25 mouse cellular contexts compared by ENCODE assay signal in the genomic region with DNA sequence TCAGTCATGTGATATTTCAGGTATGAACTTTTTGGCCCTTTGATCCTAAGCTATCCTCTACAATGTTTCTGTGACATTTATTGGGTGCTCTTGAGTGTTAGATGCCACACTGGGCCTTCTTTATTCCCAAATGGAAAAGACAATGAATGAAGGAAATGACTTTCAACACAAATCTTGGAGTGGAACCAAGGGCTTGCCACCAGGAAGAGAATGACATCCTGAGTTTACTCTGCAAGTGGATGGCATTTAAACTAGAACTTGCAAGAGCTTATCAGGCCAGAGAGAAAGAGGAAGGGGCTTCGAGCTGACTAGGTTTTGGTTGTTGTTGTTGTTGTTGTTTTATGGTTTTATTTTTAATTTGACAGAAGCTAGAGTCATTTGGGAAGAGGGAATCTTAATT. TPM values are rescaled to one million over a fixed set of nuclear protein-coding genes. Genes with fewer than 3 reads are reported as not detected.
A peak's percentile ranks its signal among the peaks of the same experiment; 100 is the strongest.
DNase-seq lines count a peak whose midpoint lies in the region; ATAC-seq lines count a peak whose summit lies in the region.
"Had no signal": no experiment of that assay in that cellular context is flagged by ENCODE, and none has a peak within 500 bp of the region (broad histone marks: within the 10 kb centered on the region; RNA-seq: fewer than 3 reads in every experiment).

No protein-coding gene starts in this region.

- no peak overlapping the region for H3K4me2 ChIP-seq in lung, embryonic 15.5 days
- no peak overlapping the region for H3K4me2 ChIP-seq in lung, embryonic 16.5 days (ENCODE audit: low read depth, low read length)
- H3K4me2 ChIP-seq: heart, embryonic 13.5 days; hindbrain, embryonic 14.5 days had no signal

- H3K9ac ChIP-seq in lung, embryonic 15.5 days, result no peak overlapping the region
- H3K9ac ChIP-seq in lung, embryonic 16.5 days (ENCODE audit: low read length), result no peak overlapping the region
- H3K9ac ChIP-seq: forebrain, postnatal 0 days; heart, embryonic 13.5 days; hindbrain, embryonic 14.5 days had no signal

- H3K27ac ChIP-seq in lung, embryonic 15.5 days, result peak overlapping the region; percentile 55
- H3K27ac ChIP-seq in lung, embryonic 16.5 days (ENCODE audit: low read length), result peak overlapping the region; percentile 21
- no peak overlapping the region for H3K27ac ChIP-seq in embryonic facial prominence, embryonic 10.5 days (replicated peaks)
- H3K27ac ChIP-seq: forebrain, embryonic 10.5 days; gastrocnemius, adult 2 months; heart, embryonic 10.5 days; heart, embryonic 13.5 days; hindbrain, embryonic 14.5 days had no signal

- DNase-seq in lung, postnatal 14 days, result peak; percentile 27
- no peak for DNase-seq in embryonic facial prominence, embryonic 10.5 days (ENCODE audit: low spot score)
- no peak for DNase-seq in spleen, postnatal 36 days (ENCODE audit: low spot score in 2 of 2)
- DNase-seq: adrenal gland, adult 8-10 months; adrenal gland, postnatal 25 days; cerebellum, adult 11-12 months; cerebellum, adult 8-10 months; cerebellum, postnatal 10 days; cerebellum, postnatal 36 days; embryo, embryonic 11 days; forebrain, postnatal 0 days; gastrocnemius, adult 2 months; gastrocnemius, postnatal 14 days; heart, adult 18-20 months; heart, postnatal 14 days; heart, postnatal 4 days had no signal

- peaks cover 12% of the 10 kb centered on the region for H3K9me3 ChIP-seq in lung, embryonic 15.5 days
- H3K9me3 ChIP-seq in lung, embryonic 16.5 days (ENCODE audit: control insufficient read depth, low read length), result peaks cover 11% of the 10 kb centered on the region
- H3K9me3 ChIP-seq in embryonic facial prominence, embryonic 10.5 days, result peaks cover 10% of the 10 kb centered on the region

- no peaks in the 10 kb centered on the region for H3K36me3 ChIP-seq in lung, embryonic 15.5 days
- no peaks in the 10 kb centered on the region for H3K36me3 ChIP-seq in lung, embryonic 16.5 days (ENCODE audit: control insufficient read depth, insufficient read depth, low read length)
- H3K36me3 ChIP-seq in embryonic facial prominence, embryonic 10.5 days (replicated peaks), result no peaks in the 10 kb centered on the region
- H3K36me3 ChIP-seq: forebrain, embryonic 10.5 days had no signal

- H3K4me3 ChIP-seq in lung, embryonic 15.5 days, result no peak overlapping the region
- H3K4me3 ChIP-seq in lung, embryonic 16.5 days (ENCODE audit: low read length), result no peak overlapping the region
- H3K4me3 ChIP-seq in embryonic facial prominence, embryonic 10.5 days, result no peak overlapping the region
- H3K4me3 ChIP-seq: forebrain, embryonic 10.5 days; gastrocnemius, adult 2 months; heart, embryonic 10.5 days; heart, embryonic 13.5 days had no signal

- H3K27me3 ChIP-seq in lung, embryonic 15.5 days, result no peaks in the 10 kb centered on the region
- H3K27me3 ChIP-seq in lung, embryonic 16.5 days (ENCODE audit: control insufficient read depth, insufficient read depth, low read depth, low read length), result no peaks in the 10 kb centered on the region
- no peaks in the 10 kb centered on the region for H3K27me3 ChIP-seq in embryonic facial prominence, embryonic 10.5 days (replicated peaks; ENCODE audit: low read depth, poor library complexity, severe bottlenecking)
- H3K27me3 ChIP-seq: heart, embryonic 13.5 days had no signal

- peaks cover 13% of the 10 kb centered on the region for H3K4me1 ChIP-seq in lung, embryonic 15.5 days
- peaks cover 4% of the 10 kb centered on the region for H3K4me1 ChIP-seq in lung, embryonic 16.5 days (replicated peaks; ENCODE audit: control insufficient read depth, insufficient read depth, low read length)
- no peaks in the 10 kb centered on the region for H3K4me1 ChIP-seq in embryonic facial prominence, embryonic 10.5 days
- H3K4me1 ChIP-seq: forebrain, embryonic 10.5 days; heart, embryonic 10.5 days; heart, embryonic 13.5 days had no signal

- 73% methylated on average over 1 of the region's 1 CpGs for WGBS in lung, embryonic 15.5 days
- WGBS in lung, embryonic 16.5 days, result 69% methylated on average over 1 of the region's 1 CpGs
- WGBS in embryonic facial prominence, embryonic 10.5 days, result 77% methylated on average over 1 of the region's 1 CpGs

- ATAC-seq in lung, embryonic 15.5 days (ENCODE audit: borderline replicate concordance, extremely low read depth, low FRiP score, low TSS enrichment), result no peak
- no peak for ATAC-seq in lung, embryonic 16.5 days (ENCODE audit: low read depth)
- ATAC-seq in CD4-positive, CD25-positive, alpha-beta regulatory T cell, adult 4 months, result no peak
- ATAC-seq: activated CD4-positive, CD25-positive, alpha-beta regulatory T cell, adult 4 months; forebrain, embryonic 14.5 days; forebrain, postnatal 0 days had no signal

RNA-seq across cellular contexts. Expression of a gene that starts 56.1 kb away (rescaled TPM):
- 18.9 and 20.5 TPM in 2 replicates for polyA plus RNA-seq in lung, embryonic 15.5 days (2015; fragmentation: Nextera tagmentation; extraction: Ambion mirVana)
- polyA plus RNA-seq in lung, embryonic 16.5 days (2015; fragmentation: Nextera tagmentation; extraction: Ambion mirVana), result 31.4 and 33.6 TPM in 2 replicates
- 6.4 and 7.0 TPM in 2 replicates for polyA plus RNA-seq in embryonic facial prominence, embryonic 10.5 days (2016; fragmentation: Nextera tagmentation; extraction: Ambion mirVana)
- polyA plus RNA-seq in CD4-positive, CD25-positive, alpha-beta regulatory T cell, adult 4 months (2017; shearing (Covaris generic)), result 1 to 10 TPM; 3.1 to 5.6 TPM
